Mouse (Mus musculus) CH12F3 (cell line): ENCODE results near the gene Sept9.

Experiments
- in situ Hi-C: fragments of 300-500 bp; cut with MboI; formaldehyde crosslinking; loops from 2 replicates; pipeline ENCODE4 v1.14.3; 2020; ENCODE audit warnings: low sequenced_read_pairs

Sept9 gene

GRCm38 (mm10) chr11:117199282-117200175 lies at the start of gene Sept9:
Gene Sept9, plus strand, starts transcription at chr11:117199661.
- in situ Hi-C loops = loop anchor here (25.0 kb wide), 1 partner anchor 312 kb away; no protein-coding TSS in a partner anchor

DNA sequence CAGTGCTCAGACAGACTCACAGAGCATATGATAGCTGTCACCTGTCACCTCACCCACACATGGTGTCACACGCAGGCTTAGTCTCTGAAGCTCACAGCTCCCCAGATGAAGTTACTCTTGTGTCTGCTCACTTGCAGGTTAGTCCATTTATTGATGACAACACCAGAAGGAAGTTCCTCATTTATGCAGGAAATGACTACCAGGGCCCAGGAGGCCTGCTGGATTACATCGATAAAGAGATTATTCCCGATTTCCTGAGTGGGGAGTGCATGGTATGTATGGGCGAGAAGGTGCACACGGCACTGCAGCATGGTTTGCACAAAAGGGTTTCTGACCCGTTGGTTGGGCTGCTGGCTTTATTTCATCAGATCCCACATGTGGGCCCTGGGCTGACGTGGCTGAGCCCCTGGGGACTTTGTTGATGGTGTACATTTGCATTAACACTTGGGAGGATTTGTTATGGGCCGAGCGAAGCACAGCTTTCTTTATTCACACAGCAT lies 48.9 kb upstream of the Sept9 start:
- in situ Hi-C loops = no loop called here

- in situ Hi-C loops = no loop called here
These were observed 48.0 kb upstream of the Sept9 start for GRCm38 (mm10) chr11:117151461-117151860.

DNA sequence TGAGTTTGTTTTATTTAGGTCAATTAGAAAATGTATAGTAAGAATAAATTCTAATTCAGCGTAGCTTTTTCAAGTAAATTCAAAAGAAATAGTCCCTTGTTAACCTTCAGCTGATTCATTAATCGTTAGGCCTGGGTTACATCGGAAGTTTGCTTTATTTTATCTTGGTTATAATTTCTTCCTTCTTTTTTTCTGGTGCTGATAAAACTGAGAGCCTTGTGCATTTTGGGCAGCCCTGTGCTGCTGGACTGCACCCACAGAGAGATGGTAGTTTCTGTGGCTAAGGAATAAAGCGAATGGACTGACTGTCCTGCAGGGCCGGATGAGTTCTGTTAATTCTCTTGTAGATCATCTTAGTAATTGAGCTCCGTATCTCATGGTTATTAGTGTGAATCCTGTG lies 46.9 kb upstream of the Sept9 start:
- in situ Hi-C loops = no loop called here

- in situ Hi-C loops = no loop called here
These were observed 45.9 kb upstream of the Sept9 start for GRCm38 (mm10) chr11:117153553-117153952.

DNA sequence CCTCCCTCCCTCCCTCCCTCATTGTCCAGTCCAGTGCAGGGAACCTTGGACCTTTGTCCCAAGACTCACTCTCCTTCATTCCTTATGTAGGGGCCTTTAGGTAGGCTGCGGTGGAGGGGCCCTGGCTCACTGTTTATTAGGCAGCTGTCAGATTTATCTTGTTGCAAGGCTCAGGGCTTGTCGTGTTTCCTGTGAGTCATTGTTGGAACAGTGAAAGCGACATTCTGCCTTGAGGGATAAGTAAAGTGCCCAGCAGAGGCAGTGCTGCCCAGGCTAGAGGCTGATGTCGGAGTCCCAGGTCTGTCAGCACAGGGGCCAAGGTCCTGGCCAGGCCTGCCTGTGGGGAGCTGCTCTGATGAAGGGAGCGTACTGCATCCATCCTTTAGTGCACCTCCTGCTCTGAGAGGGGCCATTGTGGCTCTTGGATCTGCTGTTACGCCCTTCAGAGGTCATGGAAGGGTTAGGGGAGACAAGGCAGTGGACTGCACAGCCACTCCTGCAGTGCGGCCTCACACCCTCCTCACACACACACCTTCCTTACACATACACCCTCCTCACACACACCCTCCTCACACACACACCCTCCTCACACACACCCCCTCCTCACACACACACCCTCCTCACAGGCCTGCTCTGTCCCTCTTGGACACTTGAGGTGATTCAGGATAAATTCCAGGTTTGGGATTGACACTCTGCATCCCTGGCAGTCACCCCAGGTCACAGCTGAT lies 45.2 kb upstream of the Sept9 start:
- in situ Hi-C loops = no loop called here

- in situ Hi-C loops = no loop called here
These were observed 42.7 kb upstream of the Sept9 start for GRCm38 (mm10) chr11:117156725-117157124.

DNA sequence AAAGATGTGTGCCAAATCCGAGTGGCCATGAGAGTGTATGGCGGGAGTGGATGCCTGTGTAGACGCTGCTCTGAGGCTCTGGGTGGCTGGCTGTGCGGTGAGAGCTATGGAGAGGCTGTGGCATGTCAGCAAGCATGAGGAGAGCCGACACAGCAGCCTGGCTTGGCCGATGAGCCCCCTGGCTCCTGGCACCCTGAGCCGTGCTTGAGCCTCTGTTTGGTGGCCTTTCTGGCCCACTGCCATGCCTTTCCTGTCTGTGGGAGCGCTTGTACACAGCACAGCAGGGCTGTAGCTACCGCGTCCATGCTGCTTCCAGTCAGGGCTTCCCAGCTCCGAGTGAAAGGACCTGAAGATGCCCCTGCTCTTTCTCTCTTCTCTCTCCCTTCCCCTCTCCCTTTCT lies 41.1 kb upstream of the Sept9 start:
- in situ Hi-C loops = no loop called here

DNA sequence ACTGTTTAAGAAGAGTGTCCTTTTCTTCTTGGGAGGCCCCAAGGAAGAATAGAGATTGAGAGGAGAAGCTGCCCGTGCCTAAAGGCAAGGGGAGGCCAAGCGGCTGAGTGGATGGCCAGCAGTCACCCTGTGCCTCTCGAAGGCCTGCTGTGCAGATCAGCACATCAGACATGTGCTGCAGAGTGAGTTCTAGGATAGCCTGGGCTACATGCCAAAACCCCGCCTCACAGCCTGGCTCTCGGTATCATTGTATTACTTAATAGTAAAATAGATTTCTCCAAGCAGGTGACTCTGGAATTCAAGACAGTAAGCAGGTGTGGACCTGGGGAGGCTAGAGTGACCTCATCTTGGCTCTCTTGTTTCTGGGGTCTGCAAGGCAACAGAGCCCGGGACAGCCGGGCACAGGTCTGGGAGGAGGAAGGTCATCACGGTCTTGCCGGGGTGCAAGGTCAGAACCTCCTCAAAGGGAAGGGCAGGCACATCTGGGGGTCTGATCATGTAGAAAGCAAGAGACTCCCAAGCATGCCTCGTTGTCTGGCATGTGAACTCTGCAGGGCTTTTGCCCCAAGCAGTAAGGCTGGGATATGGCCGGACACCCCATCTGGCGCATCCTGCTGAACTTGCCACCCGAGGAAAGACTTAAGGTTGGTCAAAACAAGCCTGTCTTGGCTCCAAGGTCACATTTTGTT lies 40.1 kb upstream of the Sept9 start:
- in situ Hi-C loops = no loop called here

GRCm38 (mm10) chr11:117159946-117160307 lies 39.5 kb upstream of the Sept9 start:
- in situ Hi-C loops = no loop called here

GRCm38 (mm10) chr11:117160791-117161190 lies 38.7 kb upstream of the Sept9 start:
- in situ Hi-C loops = no loop called here

DNA sequence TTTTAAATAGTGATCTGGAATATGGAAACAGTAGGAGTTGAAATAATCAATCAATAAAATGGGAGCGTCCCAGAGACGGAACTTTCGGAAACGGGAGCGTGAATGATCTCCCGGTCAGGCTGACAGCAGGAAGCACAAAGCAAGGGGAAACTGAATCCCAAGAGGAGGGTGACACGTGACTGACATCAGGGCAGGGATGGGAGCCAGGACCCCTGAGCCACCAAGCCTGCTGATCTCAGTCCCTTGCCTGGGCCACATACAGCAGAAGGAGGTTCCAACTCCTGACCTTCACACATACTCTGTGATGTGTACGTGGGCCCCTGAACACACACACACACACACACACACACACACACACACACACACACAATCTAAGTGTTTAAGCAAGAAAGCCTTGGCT lies 37.9 kb upstream of the Sept9 start:
- in situ Hi-C loops = no loop called here

DNA sequence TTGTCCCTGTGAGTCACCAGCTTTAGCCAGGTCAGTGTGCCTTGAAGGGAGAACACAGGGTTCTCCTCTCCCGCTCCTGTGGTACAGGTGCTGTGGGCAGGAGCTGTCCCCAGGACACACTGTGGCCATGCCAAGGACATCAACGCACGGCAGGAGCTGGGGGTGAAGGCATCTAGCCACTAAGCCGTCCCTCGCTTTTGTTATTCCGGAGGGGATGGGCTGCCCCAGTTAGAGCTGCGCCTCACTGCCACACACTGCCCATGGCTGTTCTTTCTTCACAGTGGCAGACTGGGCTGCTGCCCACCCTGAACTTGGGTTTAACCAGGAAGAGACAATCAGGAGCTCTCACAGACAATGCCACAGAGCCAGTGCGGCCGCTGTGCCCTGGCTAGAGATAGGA lies 36.4 kb upstream of the Sept9 start:
- in situ Hi-C loops = no loop called here

- in situ Hi-C loops = no loop called here
These were observed 35.7 kb upstream of the Sept9 start for GRCm38 (mm10) chr11:117163771-117164170.

DNA sequence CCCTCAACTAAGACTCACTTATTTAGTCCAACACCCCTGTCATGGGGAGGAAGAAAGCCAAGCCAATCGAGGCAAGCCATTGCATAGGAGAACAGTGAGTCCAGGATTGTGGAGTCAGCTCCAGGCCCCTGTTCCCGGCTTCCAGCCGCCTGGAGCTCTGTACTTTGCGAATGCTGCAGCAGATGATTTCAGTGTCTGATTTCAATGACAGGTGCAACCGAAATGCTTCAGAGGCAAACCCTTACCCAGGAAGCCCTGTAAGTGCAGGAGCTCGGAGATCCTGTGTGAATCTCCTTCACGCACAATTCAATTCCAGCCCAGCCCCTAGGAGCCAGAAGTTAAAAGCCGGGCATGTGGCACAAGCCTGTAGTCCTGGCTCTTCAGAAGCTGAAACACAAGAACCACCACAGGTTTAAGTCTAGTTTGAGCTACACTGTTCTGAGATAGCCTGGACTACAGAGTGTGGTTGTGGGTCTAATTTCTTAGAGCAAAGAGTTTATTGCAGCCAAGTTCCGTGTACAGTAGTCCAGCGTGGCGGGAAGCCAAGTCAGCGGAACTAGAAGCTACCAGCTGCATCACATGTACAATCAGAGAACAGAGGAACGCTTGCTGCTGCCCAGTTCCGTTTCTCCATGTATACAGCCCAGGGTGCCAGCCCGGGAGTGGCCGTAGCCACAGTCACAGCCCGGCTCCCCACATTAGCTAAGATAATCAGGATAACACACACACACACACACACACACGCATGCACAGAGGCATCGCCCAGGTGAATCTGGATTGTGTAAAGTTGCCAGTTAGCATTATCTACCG lies 31.0 kb upstream of the Sept9 start:
- in situ Hi-C loops = no loop called here

DNA sequence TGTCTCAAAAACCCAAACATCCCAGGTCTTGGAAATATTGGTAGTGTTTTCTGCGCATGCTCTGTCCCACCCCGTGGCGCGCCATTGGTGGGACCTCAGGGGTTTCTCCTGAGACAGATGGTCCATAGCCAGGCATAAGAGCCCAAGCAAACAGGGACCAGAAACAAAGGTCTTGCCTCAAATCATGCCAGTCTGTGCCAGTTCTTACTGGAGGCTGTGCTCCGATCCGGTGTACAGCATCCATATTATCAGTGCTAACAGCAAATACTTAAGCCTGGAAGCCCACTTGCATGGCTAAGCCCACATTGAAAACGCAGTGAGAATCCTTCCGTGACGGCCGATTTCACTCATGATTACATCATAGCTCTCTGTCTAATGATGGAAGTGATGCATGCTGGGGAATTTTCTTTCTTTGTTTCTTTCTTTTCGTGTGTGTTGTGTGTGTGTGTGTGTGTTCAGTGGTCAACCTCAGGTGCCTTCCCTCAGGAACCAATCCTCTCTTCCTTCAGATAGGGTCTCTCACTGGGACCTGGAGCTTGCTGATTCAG lies 30.3 kb upstream of the Sept9 start:
- in situ Hi-C loops = no loop called here

- in situ Hi-C loops = no loop called here
These were observed 29.5 kb upstream of the Sept9 start for GRCm38 (mm10) chr11:117169801-117170565.

DNA sequence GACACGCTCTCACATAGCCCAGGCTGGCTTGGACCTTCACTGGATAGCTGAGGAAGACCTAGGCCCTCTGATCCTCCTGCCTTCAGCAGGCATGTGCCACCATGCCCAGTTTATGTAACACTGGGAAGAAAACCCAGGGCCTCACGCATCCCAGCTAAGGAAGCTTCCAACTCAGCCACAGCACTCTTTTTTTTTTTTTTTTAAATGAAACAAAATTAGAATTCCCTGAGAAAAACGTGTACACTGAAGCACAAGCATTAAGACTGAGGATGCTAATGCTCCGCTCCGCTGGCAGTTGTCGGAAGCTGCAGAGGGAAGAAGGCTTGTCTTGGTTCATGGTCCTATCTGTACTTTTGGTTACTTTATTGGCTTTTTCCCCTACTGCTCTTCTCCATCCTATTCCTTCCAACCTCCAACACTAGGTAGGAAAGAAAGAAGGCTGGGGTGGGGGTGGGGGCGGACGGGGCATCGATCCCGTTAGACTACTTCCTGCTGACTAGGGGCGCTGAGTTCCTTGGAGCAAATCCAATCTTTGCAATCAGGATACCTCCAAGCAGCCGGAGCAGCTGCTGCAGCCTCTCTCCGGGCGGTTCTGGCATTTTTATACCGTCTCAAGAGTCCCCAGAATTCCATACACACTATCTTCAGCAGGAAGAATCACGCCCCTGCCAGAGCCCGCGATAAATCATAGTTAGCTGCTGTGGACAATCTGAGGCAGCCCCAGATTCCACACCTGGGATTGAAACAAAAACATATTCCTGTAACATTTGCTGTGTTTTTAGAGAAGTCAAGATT lies 25.2 kb upstream of the Sept9 start:
- in situ Hi-C loops = no loop called here

DNA sequence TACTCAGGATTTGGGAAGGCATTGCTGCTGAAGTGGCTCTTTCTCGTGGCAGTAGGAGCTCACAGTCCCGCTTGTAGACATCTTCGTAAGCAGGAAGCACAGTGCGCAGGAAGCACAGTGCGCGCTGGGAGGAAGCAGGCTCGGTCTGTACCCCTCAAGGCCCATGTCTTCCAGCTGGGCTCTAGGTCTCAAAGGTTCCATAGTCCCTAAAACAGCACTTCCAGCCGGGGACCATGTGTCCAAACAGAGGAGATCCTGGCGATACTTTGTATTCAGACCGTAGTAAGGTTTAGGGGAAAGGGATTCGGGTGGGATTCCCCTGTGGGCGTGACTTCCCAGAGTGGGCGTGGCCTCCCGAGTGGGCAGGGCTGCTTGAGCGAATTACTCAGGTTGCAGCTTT lies 24.5 kb upstream of the Sept9 start:
- in situ Hi-C loops = loop anchor here (5.0 to 25.0 kb wide), 2 partner anchors 93 to 288 kb away; no protein-coding TSS in a partner anchor
